ENCODE assay signal across 11 mouse cellular contexts in genomic region chr11:11886403-11886998, GRCm38 (mm10). TPM values are rescaled to one million over a fixed set of nuclear protein-coding genes. Genes with fewer than 3 reads are reported as not detected.
DNase-seq lines count a peak whose midpoint lies in the region; ATAC-seq lines count a peak whose summit lies in the region.
"Had no signal": no experiment of that assay in that cellular context is flagged by ENCODE, and none has a peak within 500 bp of the region (broad histone marks: within the 10 kb centered on the region; RNA-seq: fewer than 3 reads in every experiment).

No protein-coding gene starts in this region.

- DNase-seq in heart, adult 8-10 months (ENCODE audit: low spot score), result no peak
- DNase-seq in CD4-positive, CD25-positive, alpha-beta regulatory T cell, adult 2 months (ENCODE audit: low read depth, low spot score), result peak; percentile 54
- no peak for DNase-seq in thymus, postnatal 4 days
- DNase-seq in layer of hippocampus, adult 9-11 months, result no peak
- no peak for DNase-seq in B cell, adult 2 months
- DNase-seq: adrenal gland, adult 2 months; spleen, adult 18-20 months had no signal

- peak overlapping the region; percentile 73 for H3K27ac ChIP-seq in heart, embryonic 11.5 days (ENCODE audit: low read depth, low read length)
- peak overlapping the region; percentile 64 for H3K27ac ChIP-seq in liver, embryonic 15.5 days (replicated peaks)
- H3K27ac ChIP-seq: neural tube, embryonic 13.5 days had no signal

- 29% methylated on average over 4 of the region's 4 CpGs for WGBS in heart, embryonic 11.5 days (ENCODE audit: insufficient replicate concordance)
- WGBS in liver, embryonic 15.5 days (ENCODE audit: insufficient replicate concordance), result 5% methylated on average over 4 of the region's 4 CpGs

- H3K4me3 ChIP-seq in heart, embryonic 11.5 days (ENCODE audit: low read depth, low read length), result no peak overlapping the region
- H3K4me3 ChIP-seq in liver, embryonic 15.5 days (replicated peaks), result no peak overlapping the region
- H3K4me3 ChIP-seq: neural tube, embryonic 13.5 days had no signal

- peaks cover 27% of the 10 kb centered on the region for H3K4me1 ChIP-seq in heart, embryonic 11.5 days (ENCODE audit: control insufficient read depth, insufficient read depth, low read length)
- peaks cover 74% of the 10 kb centered on the region for H3K4me1 ChIP-seq in liver, embryonic 15.5 days (replicated peaks)

- H3K27me3 ChIP-seq in heart, embryonic 11.5 days (ENCODE audit: control insufficient read depth, insufficient read depth, low read length), result no peaks in the 10 kb centered on the region
- no peaks in the 10 kb centered on the region for H3K27me3 ChIP-seq in liver, embryonic 15.5 days
- H3K27me3 ChIP-seq: neural tube, embryonic 13.5 days had no signal

- H3K9ac ChIP-seq in heart, embryonic 11.5 days (ENCODE audit: low read depth, low read length), result 0 out of 2 replicates have a peak overlapping the region, but pooled peaks have one; percentile 8
- H3K9ac ChIP-seq in liver, embryonic 15.5 days, result no peak overlapping the region
- H3K9ac ChIP-seq: neural tube, embryonic 13.5 days had no signal

- H3K36me3 ChIP-seq in heart, embryonic 11.5 days (ENCODE audit: control insufficient read depth, insufficient read depth, low read length), result no peaks in the 10 kb centered on the region
- H3K36me3 ChIP-seq in liver, embryonic 15.5 days (replicated peaks), result no peaks in the 10 kb centered on the region
- H3K36me3 ChIP-seq: neural tube, embryonic 13.5 days had no signal

- H3K9me3 ChIP-seq in heart, embryonic 11.5 days (replicated peaks; ENCODE audit: control insufficient read depth, low read length), result no peaks in the 10 kb centered on the region; the same call in 1 of the 2 replicates
- H3K9me3 ChIP-seq in liver, embryonic 15.5 days (replicated peaks), result no peaks in the 10 kb centered on the region
- H3K9me3 ChIP-seq: neural tube, embryonic 13.5 days had no signal

- peak; percentile 32; the same call in 1 of the 2 replicates for ATAC-seq in heart, embryonic 11.5 days (replicated peaks; ENCODE audit: insufficient number of reproducible peaks, low FRiP score, low TSS enrichment)
- ATAC-seq in erythroid progenitor cell, adult 5-6 weeks (replicated peaks; ENCODE audit: low FRiP score, poor library complexity, severe bottlenecking), result peak; percentile 31; the same call in 1 of the 2 replicates
- peak; percentile 25 for ATAC-seq in liver, embryonic 15.5 days (ENCODE audit: insufficient read depth)

- H3K4me2 ChIP-seq in heart, embryonic 11.5 days, result no peak overlapping the region
- peak overlapping the region; percentile 40 for H3K4me2 ChIP-seq in liver, embryonic 15.5 days
- H3K4me2 ChIP-seq: neural tube, embryonic 13.5 days had no signal

RNA-seq across cellular contexts. Expression of gene Ddc, which starts 11.4 kb away (rescaled TPM):
- 39.7 and 44.5 TPM in 2 replicates for polyA plus RNA-seq in heart, embryonic 11.5 days (2014; fragmentation: Nextera tagmentation; extraction: Ambion mirVana)
- 1 to 10 TPM in 2 of 4 experiments, under 1 TPM in 2; 0.66 to 1.2 (median 0.93) TPM for total RNA-seq in heart, adult 8-10 months (2022)
- 5.4 TPM in 1 of 2 replicates, not detected in the other for total RNA-seq in erythroid progenitor cell, adult 5-6 weeks (2015; ENCODE audit: low replicate concordance)
- total RNA-seq in erythroid progenitor cell, adult 5-6 weeks (2017; ENCODE audit: low replicate concordance), result 6.0 TPM in 1 of 2 replicates, not detected in the other
- polyA plus RNA-seq in liver, embryonic 15.5 days (2015; fragmentation: Nextera tagmentation; extraction: Ambion mirVana), result 11.1 and 13.6 TPM in 2 replicates
